Mouse (Mus musculus) C2C12 (cell line): Measurements from ENCODE around the gene Stk10.

Experiments
- CTCF ChIP-seq: IDR thresholded peaks from one replicate; pipeline ENCODE4 v1.5.1; 2011; ENCODE audit not compliant: control insufficient read depth, insufficient read depth, insufficient read length
- FOSL1 ChIP-seq: IDR thresholded peaks from one replicate; pipeline ENCODE4 v1.8.0; 2011; ENCODE audit warnings: mild to moderate bottlenecking, low read length; ENCODE audit not compliant: poor library complexity, insufficient read depth, severe bottlenecking
- MAX ChIP-seq: IDR thresholded peaks from one replicate; pipeline ENCODE4 v1.6.1; 2011; ENCODE audit warnings: mild to moderate bottlenecking, control low read depth
- MYOG ChIP-seq: IDR thresholded peaks from one replicate; pipeline ENCODE4 v1.6.1; 2011; ENCODE audit not compliant: control insufficient read depth, insufficient read length; ENCODE audit errors: extremely low read depth
- USF1 ChIP-seq: IDR thresholded peaks from one replicate; pipeline ENCODE4 v1.6.1; 2011; ENCODE audit warnings: low read depth, mild to moderate bottlenecking, control low read depth, moderate library complexity

GRCm38 (mm10) chr11:32516916-32517712 lies 16.0 kb upstream of the Stk10 start:
- no peak for TF ChIP-seq CTCF
- no peak for TF ChIP-seq MYOG
- no peak for TF ChIP-seq FOSL1
- TF ChIP-seq USF1: no peak
- no peak for TF ChIP-seq MAX
